In genomic region chr19:37561106-37561892, GRCm38 (mm10) we compare ENCODE assay signal across 9 mouse cellular contexts. TPM values are rescaled to one million over a fixed set of nuclear protein-coding genes. Genes with fewer than 3 reads are reported as not detected.
DNase-seq lines count a peak whose midpoint lies in the region; ATAC-seq lines count a peak whose summit lies in the region.
"Had no signal": no experiment of that assay in that cellular context is flagged by ENCODE, and none has a peak within 500 bp of the region (broad histone marks: within the 10 kb centered on the region; RNA-seq: fewer than 3 reads in every experiment).

No protein-coding gene starts in this region.

- no peak overlapping the region for H3K27ac ChIP-seq in midbrain, embryonic 14.5 days (replicated peaks; ENCODE audit: low read depth, low read length)
- H3K27ac ChIP-seq in midbrain, embryonic 16.5 days (ENCODE audit: low read length): no peak overlapping the region
- H3K27ac ChIP-seq: neural tube, embryonic 12.5 days had no signal

- H3K27me3 ChIP-seq in midbrain, embryonic 14.5 days (ENCODE audit: control insufficient read depth, insufficient read depth, low read length): no peaks in the 10 kb centered on the region
- no peaks in the 10 kb centered on the region for H3K27me3 ChIP-seq in midbrain, embryonic 16.5 days (ENCODE audit: control insufficient read depth, insufficient read depth, low read depth, low read length)
- H3K27me3 ChIP-seq: neural tube, embryonic 12.5 days had no signal

- H3K4me2 ChIP-seq in midbrain, embryonic 14.5 days (ENCODE audit: low read length): no peak overlapping the region
- no peak overlapping the region for H3K4me2 ChIP-seq in midbrain, embryonic 16.5 days (ENCODE audit: low read length)
- H3K4me2 ChIP-seq: neural tube, embryonic 12.5 days had no signal

- DNase-seq in midbrain, embryonic 14.5 days: peak; percentile 27
- peak; percentile 38 to 64 for DNase-seq in heart, adult 9 months (ENCODE audit: low spot score in 2 of 2)
- peak; percentile 51 for DNase-seq in liver
- DNase-seq in skeletal muscle tissue, adult 2 months (ENCODE audit: low read depth, low spot score): peak; percentile 46
- no peak for DNase-seq in thymus, postnatal 4 days
- no peak for DNase-seq in gastrocnemius, postnatal 25 days
- no peak for DNase-seq in urinary bladder, postnatal 4 days (ENCODE audit: low spot score in 2 of 2)

- no peaks in the 10 kb centered on the region for H3K36me3 ChIP-seq in midbrain, embryonic 14.5 days (ENCODE audit: control insufficient read depth, insufficient read depth, low read length)
- H3K36me3 ChIP-seq in midbrain, embryonic 16.5 days (ENCODE audit: control insufficient read depth, insufficient read depth, low read length): no peaks in the 10 kb centered on the region
- H3K36me3 ChIP-seq: neural tube, embryonic 12.5 days had no signal

- no peaks in the 10 kb centered on the region for H3K9me3 ChIP-seq in midbrain, embryonic 14.5 days (ENCODE audit: control insufficient read depth, low read length)
- no peaks in the 10 kb centered on the region for H3K9me3 ChIP-seq in midbrain, embryonic 16.5 days (replicated peaks; ENCODE audit: control insufficient read depth, low read length, poor library complexity, severe bottlenecking)
- H3K9me3 ChIP-seq: neural tube, embryonic 12.5 days had no signal

- H3K4me1 ChIP-seq in midbrain, embryonic 14.5 days (ENCODE audit: control insufficient read depth, insufficient read depth, low read length): peaks cover 4% of the 10 kb centered on the region; the same call in 1 of the 2 replicates
- H3K4me1 ChIP-seq in midbrain, embryonic 16.5 days (ENCODE audit: control insufficient read depth, insufficient read depth, low read length): peaks cover 8% of the 10 kb centered on the region

- H3K4me3 ChIP-seq in midbrain, embryonic 14.5 days (replicated peaks; ENCODE audit: low read depth, low read length): no peak overlapping the region
- H3K4me3 ChIP-seq in midbrain, embryonic 16.5 days (ENCODE audit: low read depth, low read length): no peak overlapping the region
- H3K4me3 ChIP-seq: neural tube, embryonic 12.5 days had no signal

- no peak for ATAC-seq in midbrain, embryonic 14.5 days (ENCODE audit: low FRiP score, low TSS enrichment)
- no peak for ATAC-seq in midbrain, embryonic 16.5 days

- no peak overlapping the region for H3K9ac ChIP-seq in midbrain, embryonic 14.5 days (replicated peaks; ENCODE audit: low read length)
- H3K9ac ChIP-seq in midbrain, embryonic 16.5 days (ENCODE audit: low read depth, low read length): no peak overlapping the region
- H3K9ac ChIP-seq: neural tube, embryonic 12.5 days had no signal

- WGBS in midbrain, embryonic 14.5 days: 81% methylated on average over 10 of the region's 10 CpGs
- 76% methylated on average over 10 of the region's 10 CpGs for WGBS in midbrain, embryonic 16.5 days

RNA-seq across cellular contexts. Expression of gene Exoc6, which starts 11.1 kb away (rescaled TPM):
- polyA plus RNA-seq in midbrain, embryonic 14.5 days (2014; fragmentation: Nextera tagmentation; extraction: Ambion mirVana): 19.3 and 21.4 TPM in 2 replicates
- polyA plus RNA-seq in midbrain, embryonic 16.5 days (2015; fragmentation: Nextera tagmentation; extraction: Ambion mirVana): 26.0 and 27.8 TPM in 2 replicates
- total RNA-seq in gastrocnemius, postnatal 25 days (2021): 10 to 100 TPM; 33.3 to 43.8 TPM

Comparison
In these comparisons a context has a peak if more than half of its experiments do, and no peak if none do; other contexts are left out.
1. DNase-seq: peak in midbrain, embryonic 14.5 days (single experiment), heart, adult 9 months (2 of 2), liver (single experiment) and skeletal muscle tissue, adult 2 months (single experiment); none in thymus, postnatal 4 days (single experiment), gastrocnemius, postnatal 25 days (single experiment) and urinary bladder, postnatal 4 days (0 of 2).